Mouse (Mus musculus) heart, adult 18-20 months (tissue): ENCODE results near the gene Gcdh. TPM values are rescaled to one million over a fixed set of nuclear protein-coding genes. Genes with fewer than 3 reads are reported as not detected.

Experiments
- microRNA-seq, 2 experiments: library from miRNA; unstranded; fragments of <30 nt; microRNA quantifications; one replicate each; pipeline ENCODE4 v1.2.0; 2022
- total RNA-seq, 2 experiments: library from RNA; stranded (reverse); gene quantifications; 2 replicates each; pipeline ENCODE4 v1.2.3; 2021

Gene Gcdh
- total RNA-seq, 2 experiments from 2014 or later = 79.9 to 84.2 TPM

Small RNA genes within 50 kb of the gene (microRNA-seq; reads per million reads assigned to microRNA genes)
- gene Gm24197 = 0 reads per million in 2 experiments
- 1.1 to 3.8 reads per million in 2 experiments for gene Mir7069

Other genes starting within 250 kb of the Gcdh start
- 10 to 100 TPM; 11.2 to 13.4 TPM for gene Ier2, start 231.1 kb downstream of the Gcdh start, total RNA-seq
- 10 to 100 TPM; 34.2 to 45.1 TPM for gene Trmt1, start 207.6 kb downstream of the Gcdh start, total RNA-seq
- 10 to 100 TPM; 31.4 to 32.7 TPM for gene Nacc1, start 206.1 kb downstream of the Gcdh start, total RNA-seq
- 1 to 10 TPM; 3.1 to 4.4 TPM for gene Lyl1, start 192.5 kb downstream of the Gcdh start, total RNA-seq
- under 1 TPM; 0.40 to 0.69 TPM for gene G430095P16Rik, start 170.9 kb downstream of the Gcdh start, total RNA-seq
- gene Nfix, start 93.6 kb downstream of the Gcdh start, total RNA-seq = 100 to 1,000 TPM; 250 to 260 TPM
- gene Dand5, start 71.1 kb downstream of the Gcdh start, total RNA-seq = 10 to 100 TPM; 10.0 to 13.2 TPM
- 10 to 100 TPM; 31.5 to 35.7 TPM for gene Gadd45gip1, start 62.4 kb downstream of the Gcdh start, total RNA-seq
- 10 to 100 TPM; 88.5 to 96.7 TPM for gene Rad23a, start 53.3 kb downstream of the Gcdh start, total RNA-seq
- 100 to 1,000 TPM; 297 to 306 TPM for gene Calr, start 47.0 kb downstream of the Gcdh start, total RNA-seq
- 10 to 100 TPM; 22.6 to 22.9 TPM for gene Farsa, start 36.9 kb downstream of the Gcdh start, total RNA-seq
- 1 to 10 TPM; 4.4 to 4.9 TPM for gene Syce2, start 21.8 kb downstream of the Gcdh start, total RNA-seq
- gene Klf1, start 8.0 kb upstream of the Gcdh start, total RNA-seq = not detected
- gene Dnase2a, start 14.6 kb upstream of the Gcdh start, total RNA-seq = 10 to 100 TPM in 1 of 2 experiments, 1 to 10 TPM in 1; 9.5 to 11.0 TPM
- under 1 TPM; 0.10 TPM for gene Mast1, start 43.4 kb upstream of the Gcdh start, total RNA-seq
- not detected for gene Rtbdn, start 53.1 kb upstream of the Gcdh start, total RNA-seq
- 1 to 10 TPM in 1 of 2 experiments, not detected in 1; 2.3 TPM for gene Gm49661, start 75.5 kb upstream of the Gcdh start, total RNA-seq
- gene Prdx2, start 75.7 kb upstream of the Gcdh start, total RNA-seq = 100 to 1,000 TPM; 648 to 740 TPM
- 10 to 100 TPM; 45.6 to 48.4 TPM for gene Rnaseh2a, start 75.8 kb upstream of the Gcdh start, total RNA-seq
- 10 to 100 TPM; 11.0 to 13.9 TPM for gene Junb, start 84.8 kb upstream of the Gcdh start, total RNA-seq
- gene Hook2, start 96.7 kb upstream of the Gcdh start, total RNA-seq = 1 to 10 TPM; 2.7 TPM
- gene Best2, start 120.6 kb upstream of the Gcdh start, total RNA-seq = not detected
- 10 to 100 TPM; 64.7 to 67.3 TPM for gene Asna1, start 131.4 kb upstream of the Gcdh start, total RNA-seq
- 10 to 100 TPM; 84.5 to 87.7 TPM for gene Trir, start 132.9 kb upstream of the Gcdh start, total RNA-seq
- 10 to 100 TPM; 24.1 to 31.2 TPM for gene Tnpo2, start 143.0 kb upstream of the Gcdh start, total RNA-seq
- gene Fbxw9, start 166.1 kb upstream of the Gcdh start, total RNA-seq = 1 to 10 TPM; 2.7 to 3.2 TPM
- not detected for gene Gm5741, start 174.1 kb upstream of the Gcdh start, total RNA-seq
- gene Dhps, start 177.8 kb upstream of the Gcdh start, total RNA-seq = 10 to 100 TPM; 36.5 to 36.6 TPM
- 10 to 100 TPM; 42.1 to 47.3 TPM for gene Wdr83os, start 186.8 kb upstream of the Gcdh start, total RNA-seq
- 10 to 100 TPM; 28.7 to 34.6 TPM for gene Wdr83, start 187.4 kb upstream of the Gcdh start, total RNA-seq
- 10 to 100 TPM; 27.6 to 27.7 TPM for gene Man2b1, start 189.3 kb upstream of the Gcdh start, total RNA-seq
- 1 to 10 TPM; 1.7 to 2.4 TPM for gene Zfp791, start 229.2 kb upstream of the Gcdh start, total RNA-seq